Comparison of ENCODE assay signal across 9 mouse cellular contexts in genomic region chr1:56833307-56833706, GRCm38 (mm10).
DNase-seq lines count a peak whose midpoint lies in the region; ATAC-seq and TF ChIP-seq lines count a peak whose summit lies in the region.
"Had no signal": no experiment of that assay in that cellular context is flagged by ENCODE, and none has a peak within 500 bp of the region (broad histone marks: within the 10 kb centered on the region; RNA-seq: fewer than 3 reads in every experiment).

No protein-coding gene starts in this region.

- H3K27ac ChIP-seq in forebrain, embryonic 11.5 days (ENCODE audit: low read depth, low read length), result peak overlapping the region; percentile 58; the same call in 1 of the 2 replicates
- no peak overlapping the region for H3K27ac ChIP-seq in kidney, embryonic 15.5 days
- H3K27ac ChIP-seq in neural tube, embryonic 13.5 days (replicated peaks), result peak overlapping the region; percentile 69
- no peak overlapping the region for H3K27ac ChIP-seq in cerebellum, adult 2 months (ENCODE audit: insufficient read depth, low read length)
- H3K27ac ChIP-seq: embryonic facial prominence, embryonic 12.5 days had no signal

- ATAC-seq in forebrain, embryonic 11.5 days (replicated peaks; ENCODE audit: low FRiP score), result peak; percentile 87
- ATAC-seq in kidney, embryonic 15.5 days (replicated peaks; ENCODE audit: low FRiP score), result peak; percentile 82
- ATAC-seq in neural tube, embryonic 13.5 days (ENCODE audit: low read depth), result peak; percentile 86

- H3K4me3 ChIP-seq in forebrain, embryonic 11.5 days (ENCODE audit: low read depth, low read length), result no peak overlapping the region
- no peak overlapping the region for H3K4me3 ChIP-seq in kidney, embryonic 15.5 days (replicated peaks)
- H3K4me3 ChIP-seq in neural tube, embryonic 13.5 days, result no peak overlapping the region
- no peak overlapping the region for H3K4me3 ChIP-seq in cerebellum, adult 2 months (replicated peaks; ENCODE audit: insufficient read depth, low read depth, low read length)
- H3K4me3 ChIP-seq: embryonic facial prominence, embryonic 12.5 days had no signal

- no peak overlapping the region for H3K9ac ChIP-seq in forebrain, embryonic 11.5 days (ENCODE audit: low read length)
- no peak overlapping the region for H3K9ac ChIP-seq in kidney, embryonic 15.5 days
- no peak overlapping the region for H3K9ac ChIP-seq in neural tube, embryonic 13.5 days
- H3K9ac ChIP-seq: embryonic facial prominence, embryonic 12.5 days had no signal

- H3K36me3 ChIP-seq in forebrain, embryonic 11.5 days (ENCODE audit: control insufficient read depth, insufficient read depth, low read length), result no peaks in the 10 kb centered on the region; the same call in 1 of the 2 replicates
- no peaks in the 10 kb centered on the region for H3K36me3 ChIP-seq in kidney, embryonic 15.5 days
- H3K36me3 ChIP-seq in neural tube, embryonic 13.5 days, result no peaks in the 10 kb centered on the region

- no peaks in the 10 kb centered on the region for H3K27me3 ChIP-seq in forebrain, embryonic 11.5 days (ENCODE audit: control insufficient read depth, insufficient read depth, low read length)
- no peaks in the 10 kb centered on the region for H3K27me3 ChIP-seq in kidney, embryonic 15.5 days
- H3K27me3 ChIP-seq in neural tube, embryonic 13.5 days, result no peaks in the 10 kb centered on the region
- H3K27me3 ChIP-seq in cerebellum, adult 2 months (ENCODE audit: control insufficient read depth, insufficient read depth, low read length), result no peaks in the 10 kb centered on the region
- H3K27me3 ChIP-seq: embryonic facial prominence, embryonic 12.5 days had no signal

- WGBS in forebrain, embryonic 11.5 days, result 6% methylated on average over 6 of the region's 6 CpGs
- WGBS in kidney, embryonic 15.5 days, result 18% methylated on average over 6 of the region's 6 CpGs
- 6% methylated on average over 6 of the region's 6 CpGs for WGBS in neural tube, embryonic 13.5 days
- WGBS in cerebellum, adult 2 months, result 35% methylated on average over 6 of the region's 6 CpGs

- H3K9me3 ChIP-seq in forebrain, embryonic 11.5 days (ENCODE audit: control insufficient read depth, low read length), result no peaks in the 10 kb centered on the region
- no peaks in the 10 kb centered on the region for H3K9me3 ChIP-seq in kidney, embryonic 15.5 days (replicated peaks)
- H3K9me3 ChIP-seq in neural tube, embryonic 13.5 days, result no peaks in the 10 kb centered on the region
- H3K9me3 ChIP-seq: embryonic facial prominence, embryonic 12.5 days had no signal

- TF ChIP-seq CTCF in cerebellum, adult 2 months (IDR thresholded peaks at IDR 0.05; ENCODE audit: borderline replicate concordance, insufficient read depth, low read depth, low read length), result no peak

- no peak for TF ChIP-seq POLR2A in cerebellum, adult 2 months (IDR thresholded peaks at IDR 0.05; ENCODE audit: borderline replicate concordance, insufficient read depth, low read length)

- peak overlapping the region; percentile 3; the same call in 1 of the 2 replicates for H3K4me2 ChIP-seq in forebrain, embryonic 11.5 days (ENCODE audit: low read depth, low read length, severe bottlenecking)
- H3K4me2 ChIP-seq in kidney, embryonic 15.5 days, result no peak overlapping the region
- H3K4me2 ChIP-seq in neural tube, embryonic 13.5 days, result peak overlapping the region; percentile 20; the same call in 1 of the 2 replicates
- H3K4me2 ChIP-seq: embryonic facial prominence, embryonic 12.5 days had no signal

- DNase-seq in embryo, embryonic 10.5 days (ENCODE audit: low spot score), result peak; percentile 76
- DNase-seq in forebrain, embryonic 11.5 days (ENCODE audit: low spot score), result peak; percentile 80
- no peak for DNase-seq in yolk sac, embryonic 10.5 days (ENCODE audit: low spot score)
- DNase-seq in cerebellum, adult 11 months, result no peak
- DNase-seq in cerebellum, adult 2 months, result no peak
- DNase-seq: lung, adult 18-20 months had no signal

- peaks cover 9% of the 10 kb centered on the region for H3K4me1 ChIP-seq in forebrain, embryonic 11.5 days (replicated peaks; ENCODE audit: control insufficient read depth, insufficient read depth, low read length)
- no peaks in the 10 kb centered on the region for H3K4me1 ChIP-seq in kidney, embryonic 15.5 days
- peaks cover 33% of the 10 kb centered on the region for H3K4me1 ChIP-seq in neural tube, embryonic 13.5 days (replicated peaks)
- no peaks in the 10 kb centered on the region for H3K4me1 ChIP-seq in cerebellum, adult 2 months (ENCODE audit: control insufficient read depth, insufficient read depth, low read length)

Comparison
In these comparisons a context has a peak if more than half of its experiments do, and no peak if none do; other contexts are left out.
1. DNase-seq: peak in embryo, embryonic 10.5 days (single experiment) and forebrain, embryonic 11.5 days (single experiment); none in yolk sac, embryonic 10.5 days (single experiment), cerebellum, adult 11 months (single experiment) and cerebellum, adult 2 months (0 of 2).
2. H3K27ac ChIP-seq: peak in forebrain, embryonic 11.5 days (single experiment) and neural tube, embryonic 13.5 days (single experiment); none in kidney, embryonic 15.5 days (single experiment) and cerebellum, adult 2 months (single experiment).
3. Peak in every context shown above with its lines, with median percentiles within 50 percentile points of each other: ATAC-seq.